Mouse (Mus musculus): ENCODE data around the gene Shc2. TPM values are rescaled to one million over a fixed set of nuclear protein-coding genes. Genes with fewer than 3 reads are reported as not detected.
A peak's percentile ranks its signal among the peaks of the same experiment; 100 is the strongest.

Shc2 gene
- polyA plus RNA-seq, 1 experiment = 2.7 TPM

DNA sequence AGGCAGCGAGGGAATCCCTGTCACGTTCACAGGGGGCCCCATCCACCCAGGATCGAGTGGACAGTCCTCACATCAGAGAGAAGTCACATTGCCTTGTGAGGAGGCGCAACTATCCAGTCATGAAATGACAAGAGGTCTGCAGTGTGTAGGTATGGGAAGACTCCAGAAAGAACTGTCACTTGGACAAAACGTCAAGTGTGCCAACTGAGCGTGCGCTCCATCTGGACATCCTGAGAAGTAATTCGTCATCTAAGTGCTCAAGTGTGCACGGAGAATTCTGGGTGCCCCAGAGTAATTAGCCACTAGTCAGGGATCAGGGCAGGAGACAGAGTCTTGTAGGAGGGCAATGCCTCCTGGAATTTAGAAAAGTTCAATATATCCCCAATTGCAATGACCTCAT lies 12.3 kb downstream of the Shc2 start:
- no peak for DNase-seq
- 70% methylated on average over 9 of the region's 9 CpGs for WGBS
- TF ChIP-seq CTCF (IDR thresholded peaks at IDR 0.05; ENCODE audit: insufficient read depth, low read length) (no peak), POLR2A (IDR thresholded peaks at IDR 0.05; ENCODE audit: borderline replicate concordance, extremely low read depth, low read depth, low read length) (no peak)
- no peaks in the 10 kb centered on the region for H3K4me1 ChIP-seq (ENCODE audit: control insufficient read depth, insufficient read depth, low read length)
- no peak overlapping the region for H3K4me3 ChIP-seq (replicated peaks; ENCODE audit: extremely low read depth, low read depth, low read length)

DNA sequence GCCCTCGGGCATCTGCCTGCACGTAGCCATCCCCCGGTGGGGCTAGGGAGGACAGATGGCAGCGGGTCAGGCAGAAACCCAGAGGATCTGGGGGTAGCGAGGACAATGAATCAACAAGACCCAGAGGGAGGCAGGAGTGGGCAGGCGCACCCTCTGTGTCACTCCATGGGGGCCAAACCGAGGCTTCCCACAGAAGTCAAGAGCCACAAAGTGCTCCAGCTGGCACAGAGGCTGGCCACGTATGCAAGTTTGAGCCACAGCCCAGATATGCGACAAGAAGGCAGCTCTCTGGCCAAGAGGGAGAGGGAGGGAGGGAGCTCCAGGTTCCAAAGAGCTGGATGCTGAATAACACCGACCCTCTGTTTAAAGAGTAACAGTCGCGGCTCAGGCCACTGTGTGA lies 13.8 kb downstream of the Shc2 start:
- DNase-seq = no peak
- TF ChIP-seq CTCF (IDR thresholded peaks at IDR 0.05; ENCODE audit: insufficient read depth, low read length) = no peak
- Histone ChIP-seq H3K4me3 (replicated peaks; ENCODE audit: extremely low read depth, low read depth, low read length) (no peak overlapping the region), H3K4me1 (ENCODE audit: control insufficient read depth, insufficient read depth, low read length) (no peaks in the 10 kb centered on the region)
- 61% methylated on average over 12 of the region's 12 CpGs for WGBS

DNA sequence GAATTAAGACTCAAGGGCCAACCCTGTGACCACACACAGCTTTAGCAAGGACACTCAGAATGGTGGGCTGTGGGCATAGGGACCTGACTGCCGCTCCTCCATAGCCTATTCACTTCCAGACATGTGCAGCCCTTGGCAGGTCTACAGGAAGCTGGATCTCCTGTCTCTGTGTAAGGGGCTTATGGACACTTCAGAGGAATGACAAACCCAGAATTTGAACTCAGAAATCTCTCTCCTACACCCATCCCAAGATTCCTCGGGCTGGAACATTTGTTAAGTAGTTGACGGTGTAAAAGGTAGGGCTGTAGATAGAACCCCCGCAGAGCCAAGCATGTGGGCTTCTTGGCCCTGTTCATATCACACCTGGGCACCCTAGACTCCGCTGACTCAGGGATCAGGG lies 21.3 kb downstream of the Shc2 start:
- peaks cover 5% of the 10 kb centered on the region; the same call in 1 of the 2 replicates for H3K4me1 ChIP-seq (ENCODE audit: control insufficient read depth, insufficient read depth, low read length)
- TF ChIP-seq POLR2A (IDR thresholded peaks at IDR 0.05; ENCODE audit: borderline replicate concordance, extremely low read depth, low read depth, low read length) (no peak), CTCF (IDR thresholded peaks at IDR 0.05; ENCODE audit: insufficient read depth, low read length) (no peak)
- 84% methylated on average over 5 of the region's 5 CpGs for WGBS
- DNase-seq = no peak
- H3K4me3 ChIP-seq (replicated peaks; ENCODE audit: extremely low read depth, low read depth, low read length) = no peak overlapping the region

DNA sequence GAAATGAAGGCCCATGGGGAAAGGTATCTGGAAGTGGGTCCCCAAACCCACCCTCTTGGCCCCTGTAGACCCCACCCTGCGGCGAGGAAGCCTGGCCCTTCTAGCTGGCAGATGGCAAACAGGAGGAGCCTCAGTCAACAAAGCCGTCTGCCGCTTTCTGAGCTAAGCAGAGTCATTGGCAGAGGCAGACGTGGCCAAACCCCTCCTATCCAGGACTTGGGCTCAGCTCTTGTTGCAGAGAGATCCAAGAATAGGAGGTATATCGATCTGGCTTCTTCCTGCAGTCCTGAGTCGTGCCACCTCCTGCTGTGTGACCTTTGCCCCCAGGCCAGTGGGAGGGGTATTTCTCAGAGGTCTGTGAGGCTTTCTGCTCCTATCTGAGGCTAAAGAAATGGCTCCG lies 21.9 kb downstream of the Shc2 start:
- no peak for DNase-seq
- TF ChIP-seq POLR2A (IDR thresholded peaks at IDR 0.05; ENCODE audit: borderline replicate concordance, extremely low read depth, low read depth, low read length) (no peak), CTCF (IDR thresholded peaks at IDR 0.05; ENCODE audit: insufficient read depth, low read length) (no peak)
- Histone ChIP-seq H3K4me1 (ENCODE audit: control insufficient read depth, insufficient read depth, low read length) (peaks cover 5% of the 10 kb centered on the region; the same call in 1 of the 2 replicates), H3K4me3 (replicated peaks; ENCODE audit: extremely low read depth, low read depth, low read length) (no peak overlapping the region)
- WGBS = 13% methylated on average over 8 of the region's 8 CpGs

DNA sequence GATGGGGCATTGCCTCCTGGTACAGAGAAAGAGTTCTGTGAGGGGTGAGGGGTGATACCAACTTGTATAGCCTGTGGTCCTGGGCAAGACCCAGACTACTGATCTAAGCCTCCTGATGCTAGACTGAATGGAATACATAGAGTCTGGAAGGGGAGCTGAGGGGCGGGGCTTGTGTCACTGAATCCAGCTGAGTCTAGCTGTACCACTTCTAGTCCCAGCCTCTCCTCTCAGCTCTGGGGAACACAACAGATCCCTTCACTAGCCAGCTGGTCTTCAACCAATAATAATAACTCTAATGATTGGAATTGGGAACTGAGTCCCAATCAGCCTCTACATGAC lies 23.4 kb downstream of the Shc2 start:
- 96% methylated on average over 1 of the region's 1 CpGs for WGBS
- DNase-seq = no peak
- TF ChIP-seq POLR2A (IDR thresholded peaks at IDR 0.05; ENCODE audit: borderline replicate concordance, extremely low read depth, low read depth, low read length) = no peak
- TF ChIP-seq CTCF (IDR thresholded peaks at IDR 0.05; ENCODE audit: insufficient read depth, low read length) = no peak
- Histone ChIP-seq H3K4me3 (replicated peaks; ENCODE audit: extremely low read depth, low read depth, low read length) (no peak overlapping the region), H3K4me1 (ENCODE audit: control insufficient read depth, insufficient read depth, low read length) (peaks cover 5% of the 10 kb centered on the region; the same call in 1 of the 2 replicates)

DNA sequence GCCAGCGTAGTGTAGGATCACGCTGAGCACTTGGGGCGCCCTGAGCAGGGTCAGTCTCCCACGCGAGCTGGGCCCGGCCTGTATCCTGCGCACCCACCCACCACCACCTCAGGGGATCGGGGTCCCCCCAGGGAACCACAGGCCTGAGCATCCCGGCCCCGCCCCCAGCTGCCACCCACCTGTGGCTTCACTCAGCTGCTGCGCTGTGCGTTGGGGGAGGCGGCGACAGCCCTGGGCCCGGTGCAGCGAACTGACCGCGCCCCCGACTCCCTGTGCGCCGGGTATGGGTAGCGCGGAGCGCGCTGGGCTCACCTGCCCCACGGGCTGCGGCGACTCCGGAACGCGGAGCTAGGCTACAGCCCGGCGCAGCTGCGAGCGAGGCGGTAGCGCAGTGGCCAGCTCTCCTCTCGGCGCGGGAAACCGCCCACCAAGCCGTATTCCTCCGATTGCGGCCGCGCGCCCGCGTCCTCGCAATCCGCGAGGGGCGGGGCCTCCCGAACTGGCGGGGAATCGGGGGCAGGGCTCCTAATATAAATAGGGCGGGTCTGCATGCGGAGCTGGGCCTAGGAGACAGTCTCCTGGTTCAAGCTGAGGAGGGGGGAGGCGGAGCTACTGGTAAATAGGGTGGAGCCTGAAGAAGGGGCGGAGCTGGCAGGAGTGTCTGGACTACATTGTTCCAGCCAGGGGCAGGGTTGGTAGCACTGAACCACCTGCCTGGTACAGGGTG lies 24.0 kb downstream of the Shc2 start, which contains the start of gene C2cd4c:
C2cd4c (minus strand) TSS at position 448 of the 727 bp plus-strand sequence.
- WGBS = 1% methylated on average over 59 of the region's 60 CpGs
- peaks cover 5% of the 10 kb centered on the region; the same call in 1 of the 2 replicates for H3K4me1 ChIP-seq (ENCODE audit: control insufficient read depth, insufficient read depth, low read length)
- DNase-seq = peak; percentile 33
- no peak for TF ChIP-seq CTCF (IDR thresholded peaks at IDR 0.05; ENCODE audit: insufficient read depth, low read length)
- no peak for TF ChIP-seq POLR2A (IDR thresholded peaks at IDR 0.05; ENCODE audit: borderline replicate concordance, extremely low read depth, low read depth, low read length)
- peak within 1 kb of the TSS; percentile 38 for H3K4me3 ChIP-seq (replicated peaks; ENCODE audit: extremely low read depth, low read depth, low read length)

DNA sequence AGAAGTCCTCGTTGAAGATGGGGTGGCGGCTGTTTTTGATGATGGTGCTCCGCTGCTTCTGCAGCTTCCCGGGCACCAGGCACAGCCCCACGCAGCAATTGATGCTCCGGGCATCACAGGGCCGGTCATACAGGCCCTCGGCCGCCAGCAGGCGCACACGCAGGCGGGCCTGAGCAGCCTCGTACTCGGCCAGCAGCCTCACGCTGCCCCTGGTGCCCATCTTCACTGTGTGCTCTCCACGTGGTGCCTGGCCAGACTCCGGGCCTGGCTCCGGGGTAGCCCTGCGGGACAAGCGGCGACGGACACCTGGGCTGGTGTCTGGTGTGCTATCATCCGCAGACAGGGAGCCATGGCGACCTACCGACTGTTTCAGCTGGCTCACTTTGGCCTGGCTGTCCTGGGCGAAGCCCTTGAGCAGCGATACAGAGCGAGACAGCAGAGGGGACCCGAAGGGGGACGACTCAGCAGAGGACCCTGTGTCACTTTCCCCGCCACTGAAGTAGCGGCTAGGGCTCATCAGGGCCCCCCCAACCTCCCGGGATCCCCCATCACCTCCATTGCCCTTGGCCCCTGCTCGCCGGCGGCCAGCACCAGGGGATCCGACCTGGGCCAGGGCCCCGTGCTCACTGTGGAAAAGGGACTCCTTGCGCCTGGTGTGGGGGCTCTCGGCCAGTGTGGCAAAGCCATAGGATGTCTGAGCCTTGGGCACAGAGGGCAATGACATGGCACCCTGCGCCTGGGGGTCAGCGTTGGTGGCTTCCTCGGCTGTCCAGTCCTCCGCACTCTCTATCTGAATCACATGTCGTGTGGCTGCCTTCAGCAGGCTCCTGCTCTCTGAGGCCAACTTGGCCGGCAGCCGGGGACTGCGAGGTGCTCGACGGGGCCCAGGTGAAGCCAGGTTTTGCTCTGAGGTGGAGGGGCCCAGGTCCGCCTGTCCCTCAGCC lies 25.3 kb downstream of the Shc2 start:
- Histone ChIP-seq H3K4me1 (ENCODE audit: control insufficient read depth, insufficient read depth, low read length) (peaks cover 5% of the 10 kb centered on the region; the same call in 1 of the 2 replicates), H3K4me3 (replicated peaks; ENCODE audit: extremely low read depth, low read depth, low read length) (no peak overlapping the region)
- no peak for DNase-seq
- 13% methylated on average over 51 of the region's 51 CpGs for WGBS
- TF ChIP-seq CTCF (IDR thresholded peaks at IDR 0.05; ENCODE audit: insufficient read depth, low read length) = no peak
- TF ChIP-seq POLR2A (IDR thresholded peaks at IDR 0.05; ENCODE audit: borderline replicate concordance, extremely low read depth, low read depth, low read length) = no peak

DNA sequence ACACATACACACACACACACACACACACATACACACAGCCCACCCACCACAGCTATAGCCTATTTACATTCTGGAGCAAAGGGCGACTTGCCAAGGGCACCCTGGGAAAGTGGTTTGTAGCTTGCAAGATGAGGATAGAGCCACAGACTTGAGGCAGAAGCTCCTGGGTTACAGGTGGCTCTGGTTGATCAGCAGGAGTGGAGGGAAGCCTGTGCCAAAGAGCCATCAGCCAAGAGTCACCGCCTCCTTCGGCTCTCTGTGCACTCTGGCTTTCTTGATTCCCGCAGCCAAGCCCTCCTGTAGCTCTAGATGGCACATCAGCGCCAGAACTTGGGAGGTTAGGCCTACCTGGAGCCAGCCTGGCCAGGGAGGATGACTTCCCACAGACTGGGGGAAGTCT lies 26.4 kb downstream of the Shc2 start:
- no peak overlapping the region for H3K4me3 ChIP-seq (replicated peaks; ENCODE audit: extremely low read depth, low read depth, low read length)
- peaks cover 5% of the 10 kb centered on the region; the same call in 1 of the 2 replicates for H3K4me1 ChIP-seq (ENCODE audit: control insufficient read depth, insufficient read depth, low read length)
- DNase-seq = no peak
- WGBS = 37% methylated on average over 5 of the region's 5 CpGs
- TF ChIP-seq CTCF (IDR thresholded peaks at IDR 0.05; ENCODE audit: insufficient read depth, low read length) (no peak), POLR2A (IDR thresholded peaks at IDR 0.05; ENCODE audit: borderline replicate concordance, extremely low read depth, low read depth, low read length) (no peak)

DNA sequence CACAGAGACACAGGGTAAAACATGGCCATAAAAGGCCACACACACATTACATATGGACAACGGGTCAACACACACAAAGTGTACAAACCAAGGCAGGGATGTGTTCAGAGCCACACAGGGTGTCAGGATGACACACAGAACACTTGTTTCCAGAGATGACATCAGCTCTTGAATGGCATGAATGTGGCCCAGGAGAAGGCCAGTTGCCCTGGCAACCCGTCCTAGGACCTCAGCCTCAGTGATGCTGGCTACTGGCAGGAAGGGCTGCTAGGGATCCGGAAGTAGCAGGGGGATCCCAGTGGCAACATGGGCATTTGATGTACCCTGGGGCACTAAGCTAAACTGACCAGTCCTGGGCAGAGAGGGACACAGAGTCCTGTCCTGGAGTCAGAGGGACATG lies 28.4 kb downstream of the Shc2 start:
- DNase-seq = no peak
- WGBS = 78% methylated on average over 3 of the region's 3 CpGs

More for the DNA sequence above, 28.4 kb downstream of the Shc2 start:
- TF ChIP-seq POLR2A (IDR thresholded peaks at IDR 0.05; ENCODE audit: borderline replicate concordance, extremely low read depth, low read depth, low read length) (no peak), CTCF (IDR thresholded peaks at IDR 0.05; ENCODE audit: insufficient read depth, low read length) (no peak)
- Histone ChIP-seq H3K4me1 (ENCODE audit: control insufficient read depth, insufficient read depth, low read length) (peaks cover 5% of the 10 kb centered on the region; the same call in 1 of the 2 replicates), H3K4me3 (replicated peaks; ENCODE audit: extremely low read depth, low read depth, low read length) (no peak overlapping the region)
